Mouse (Mus musculus): Measurements from ENCODE around the gene Pds5a.
A peak's percentile ranks its signal among the peaks of the same experiment; 100 is the strongest.
"Not testable (repeated sequence)": the region's sequence is repeated elsewhere in the genome, so short reads cannot be mapped to it uniquely, and the experiment has no call there.

The Pds5a gene

DNA sequence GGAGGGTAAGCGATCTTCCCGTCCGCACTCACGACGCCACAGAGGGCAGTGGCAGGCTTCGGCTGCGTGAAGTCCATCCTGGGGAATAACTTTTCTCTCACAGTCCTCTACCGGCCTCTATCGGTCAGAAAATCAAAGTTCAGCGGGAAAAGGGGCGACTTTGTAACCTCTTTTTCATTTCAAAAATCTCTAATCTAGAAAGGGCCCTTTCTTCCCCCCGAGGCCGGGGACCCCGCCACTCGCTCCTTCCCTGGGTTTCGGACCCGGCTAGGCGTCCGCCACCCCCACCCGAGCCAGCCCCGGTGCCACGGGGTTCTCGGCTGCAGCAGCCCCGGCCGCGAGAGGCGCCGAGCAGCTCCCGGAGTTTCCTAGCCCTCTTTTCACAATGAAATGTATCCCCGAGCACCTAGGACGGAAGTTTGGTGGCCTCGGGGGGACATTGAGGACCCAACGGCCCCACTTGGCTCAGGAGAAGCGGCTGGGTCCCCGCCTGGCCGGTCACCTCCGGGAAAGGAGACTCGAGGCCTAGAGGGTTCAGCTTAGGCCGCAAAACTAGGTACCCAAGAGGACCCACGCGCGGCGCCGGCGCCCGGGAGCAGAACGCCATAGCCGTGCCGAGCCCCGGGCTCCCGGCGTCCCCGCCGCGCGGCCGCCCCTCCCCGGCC, 1.1 kb downstream of the Pds5a start:
- DNase-seq = peak; percentile 65 to 69

GRCm38 (mm10) chr5:65694076-65694475, 4.0 kb downstream of the Pds5a start:
- DNase-seq = not testable (repeated sequence)

- no peak for DNase-seq
Observed at GRCm38 (mm10) chr5:65693018-65693417, 5.1 kb downstream of the Pds5a start.

DNA sequence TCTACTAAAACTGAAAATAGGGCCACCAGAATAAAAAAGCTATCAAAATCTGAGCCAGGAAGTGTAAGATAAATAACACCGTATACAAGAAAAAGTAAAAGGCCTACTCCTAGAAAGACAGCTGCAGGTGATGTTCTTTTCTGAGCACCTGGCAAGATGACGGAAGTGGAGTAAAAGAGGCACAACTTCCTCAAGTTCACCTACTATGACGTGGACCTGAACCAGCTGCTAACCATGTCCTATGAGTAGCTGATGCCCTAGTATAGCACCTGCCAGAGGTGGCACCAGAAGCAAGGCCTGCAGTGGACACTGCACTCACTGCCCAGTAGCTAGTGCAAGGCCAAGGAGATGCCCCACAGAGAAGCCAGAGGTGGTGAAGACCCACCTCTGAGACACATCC, 9.3 kb downstream of the Pds5a start:
- DNase-seq = no peak

DNA sequence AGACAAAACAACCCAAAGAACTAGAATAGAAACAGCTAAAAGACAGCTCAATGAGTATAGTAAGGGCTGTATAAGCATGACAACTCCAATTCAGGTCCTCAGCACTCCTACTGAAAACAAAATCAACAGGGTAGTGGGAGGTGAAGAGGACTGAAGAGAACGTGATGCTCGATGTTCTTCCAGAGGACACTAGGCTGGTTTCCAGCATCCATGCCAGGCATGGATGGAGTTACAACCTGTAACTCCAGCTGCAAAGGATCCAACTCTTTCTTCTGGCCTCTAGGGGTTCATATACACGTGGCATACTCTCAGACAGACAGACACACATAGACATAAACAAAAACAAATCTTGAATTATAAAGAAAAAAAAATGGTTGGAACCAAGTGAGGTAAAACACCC, 11.3 kb downstream of the Pds5a start:
- no peak for DNase-seq

DNA sequence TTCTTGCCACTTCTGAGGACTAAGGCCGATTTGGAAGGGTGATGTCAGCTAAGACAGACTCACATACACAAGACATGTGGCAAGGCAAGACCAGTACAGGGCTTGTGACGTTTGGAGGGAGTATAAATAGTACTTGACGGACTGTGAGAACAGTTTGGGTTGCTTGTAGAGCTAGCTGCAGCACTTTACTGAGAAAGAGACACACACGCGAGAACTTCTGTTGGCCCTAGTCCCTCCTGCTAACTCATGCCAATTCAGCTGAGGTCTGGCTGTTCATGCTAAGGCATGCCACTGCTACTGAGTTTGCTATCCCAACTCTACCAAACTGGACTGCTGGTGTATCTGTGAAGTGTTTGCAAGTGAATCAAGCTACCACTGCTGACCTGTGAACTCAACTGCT, 19.2 kb downstream of the Pds5a start:
- DNase-seq = no peak

DNA sequence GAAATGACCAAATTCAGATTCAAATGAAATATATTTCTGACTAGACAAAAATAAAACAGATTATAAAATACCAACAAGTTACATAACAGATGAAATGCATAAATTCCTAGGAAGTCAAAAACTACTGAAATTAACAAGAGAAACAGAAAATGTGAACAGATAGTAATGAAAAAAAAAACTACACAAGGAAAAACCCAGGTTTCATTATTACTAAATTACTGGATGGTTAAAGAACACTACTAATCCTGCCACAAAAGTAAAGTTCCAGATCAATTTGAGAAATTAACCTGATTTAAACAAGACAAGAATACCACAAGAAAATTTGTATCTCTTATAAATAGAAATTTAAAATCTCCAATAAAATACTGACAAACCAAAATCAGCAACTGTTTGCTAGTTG, 25.9 kb downstream of the Pds5a start:
- DNase-seq = no peak

DNA sequence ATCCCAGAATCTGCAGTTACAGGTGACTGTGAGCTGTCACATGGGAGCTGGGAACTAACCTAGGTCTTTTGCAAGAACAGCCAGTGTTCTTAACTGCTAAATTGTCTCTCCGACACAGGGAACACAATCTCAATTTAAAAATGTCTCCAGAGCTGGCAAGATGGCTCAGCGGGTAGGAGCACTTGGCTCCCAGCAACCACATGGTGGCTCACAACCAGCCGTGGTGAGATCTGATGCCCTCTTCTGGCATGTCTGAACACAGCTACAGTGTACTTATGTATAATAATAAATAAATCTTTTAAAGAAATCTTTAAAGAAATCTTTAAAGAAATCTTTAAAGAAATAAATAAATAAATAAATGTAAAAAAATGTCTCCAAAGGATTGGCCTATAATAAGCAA, 30.4 kb downstream of the Pds5a start:
- peak in 1 of 2 experiments; percentile 17 for DNase-seq

GRCm38 (mm10) chr5:65665370-65665769, 32.7 kb downstream of the Pds5a start:
- DNase-seq = no peak

GRCm38 (mm10) chr5:65661958-65662357, 36.1 kb downstream of the Pds5a start:
- DNase-seq = no peak

- peak in 1 of 2 experiments; percentile 12 for DNase-seq
Observed at GRCm38 (mm10) chr5:65653786-65654185, 44.3 kb downstream of the Pds5a start.

DNA sequence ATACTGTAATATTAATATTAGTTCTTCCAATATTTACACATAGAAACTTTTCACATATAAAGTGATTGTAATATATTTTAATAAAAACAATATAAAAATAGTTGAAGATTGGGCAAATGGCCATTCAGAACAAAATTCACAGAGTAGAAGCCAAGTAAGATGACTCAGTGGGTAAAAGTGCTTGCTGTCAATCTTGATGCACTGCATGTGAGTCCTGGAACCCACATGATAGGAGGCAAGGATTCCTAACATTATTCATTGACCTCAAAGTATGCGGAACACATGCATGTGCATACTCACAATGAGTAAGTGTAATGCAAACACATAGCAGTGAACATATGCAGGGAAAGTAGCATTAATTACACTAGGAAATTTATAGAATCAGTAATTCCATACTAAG, 59.2 kb downstream of the Pds5a start:
- no peak for DNase-seq

- DNase-seq = no peak
Observed at GRCm38 (mm10) chr5:65624340-65624739, 73.7 kb downstream of the Pds5a start.

DNA sequence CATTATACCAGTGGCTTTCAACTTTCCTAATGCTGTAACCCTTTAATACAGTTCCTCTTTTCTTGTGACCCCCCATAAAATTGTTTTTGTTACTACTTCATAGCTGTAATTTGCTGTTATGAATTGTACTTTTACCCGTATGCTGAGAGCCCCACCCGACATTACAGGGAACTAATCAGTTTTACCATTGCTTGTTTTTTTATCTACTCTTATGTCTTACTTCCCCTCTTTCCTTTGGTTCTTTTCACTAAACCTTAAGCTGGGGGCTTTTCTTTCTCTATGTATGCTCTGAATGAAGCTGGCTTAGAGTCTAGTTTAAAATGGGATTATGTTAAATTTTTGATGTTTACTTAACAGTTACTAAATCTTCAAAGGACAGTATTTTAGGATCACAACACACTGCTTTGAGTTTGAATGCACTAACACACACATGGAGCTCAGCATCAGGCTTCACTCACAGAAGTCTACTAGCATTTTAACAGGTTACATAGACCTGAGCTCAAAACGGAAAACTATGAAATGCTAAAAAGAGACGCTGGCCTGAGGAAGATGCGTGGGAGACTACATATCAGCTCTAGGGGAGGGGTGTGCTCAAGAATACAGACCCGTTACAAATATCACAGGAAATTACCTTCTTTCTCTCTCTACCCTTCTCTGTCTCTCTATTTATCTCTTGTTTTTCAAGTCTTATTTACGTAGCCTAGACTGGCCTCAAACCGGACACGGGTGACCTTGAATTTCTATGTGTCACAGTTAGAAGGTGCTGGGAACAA, 84.7 kb downstream of the Pds5a start:
- DNase-seq = no peak

GRCm38 (mm10) chr5:65610541-65610940, 87.5 kb downstream of the Pds5a start:
- DNase-seq = no peak

DNA sequence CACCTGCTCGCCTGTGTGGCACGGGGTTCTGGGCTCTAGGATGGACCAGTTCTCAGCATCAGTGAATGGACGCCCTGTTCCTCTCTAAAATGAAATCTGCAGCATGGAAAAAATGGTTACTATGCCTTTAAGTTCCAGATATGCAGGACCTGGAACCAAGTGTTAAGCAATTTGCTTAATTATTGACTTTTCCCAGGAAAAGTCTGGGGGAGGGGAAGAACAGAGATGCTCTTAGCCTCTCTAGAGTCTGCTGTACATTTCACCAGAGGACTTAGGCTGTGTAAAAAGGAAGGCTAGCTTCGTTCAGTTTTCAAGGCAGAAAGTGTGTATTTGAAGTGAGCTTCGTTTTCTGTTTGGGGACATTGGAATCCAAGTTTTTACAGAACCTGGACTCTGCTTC, 88.3 kb downstream of the Pds5a start:
- no peak for DNase-seq

DNA sequence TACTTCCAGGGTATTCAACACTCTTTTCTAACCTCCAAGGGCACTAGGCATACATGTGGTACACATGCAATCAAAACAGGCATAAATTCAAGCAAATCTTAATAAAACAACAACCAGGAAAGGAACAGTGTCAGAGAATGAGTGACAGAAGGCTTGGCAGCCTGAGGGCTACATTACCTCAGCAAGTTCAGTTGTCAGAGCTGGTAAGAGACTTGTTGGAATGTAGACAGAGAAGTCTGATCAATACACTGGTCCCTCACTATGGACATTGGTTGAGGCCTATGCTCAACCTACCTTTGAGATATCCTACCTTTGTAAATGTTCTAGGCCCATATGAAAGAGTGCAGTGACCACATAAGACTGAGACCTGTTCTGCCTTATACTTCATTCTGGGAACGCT, 91.3 kb downstream of the Pds5a start:
- no peak for DNase-seq

GRCm38 (mm10) chr5:65599681-65600080, 98.4 kb downstream of the Pds5a start:
- no peak for DNase-seq

GRCm38 (mm10) chr5:65592421-65592820, 105.7 kb downstream of the Pds5a start:
- DNase-seq = no peak

- no peak for DNase-seq
Observed at GRCm38 (mm10) chr5:65590199-65590598, 107.9 kb downstream of the Pds5a start.

GRCm38 (mm10) chr5:65586291-65586690, 111.8 kb downstream of the Pds5a start:
- no peak for DNase-seq

- DNase-seq = no peak
Observed at GRCm38 (mm10) chr5:65578545-65578944, 119.5 kb downstream of the Pds5a start.

DNA sequence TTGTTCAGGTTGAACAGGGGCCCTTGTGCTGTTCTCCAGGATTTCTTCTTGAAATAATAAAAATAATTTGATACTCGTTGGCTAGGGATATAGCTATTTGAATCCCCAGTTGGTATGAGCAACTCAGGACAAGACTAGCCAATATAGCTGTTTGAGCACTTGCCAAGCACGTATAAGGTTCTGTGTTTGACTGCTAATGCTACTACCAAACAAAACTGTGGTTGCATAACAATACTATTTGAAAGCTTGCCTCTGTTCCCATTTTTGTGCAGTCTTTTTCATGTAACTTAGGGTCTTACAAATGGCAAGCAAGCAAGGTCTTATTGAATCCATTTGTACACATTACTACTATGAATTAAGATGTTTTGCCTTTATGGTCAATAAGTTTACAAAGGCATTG, 122.2 kb downstream of the Pds5a start:
- no peak for DNase-seq

DNA sequence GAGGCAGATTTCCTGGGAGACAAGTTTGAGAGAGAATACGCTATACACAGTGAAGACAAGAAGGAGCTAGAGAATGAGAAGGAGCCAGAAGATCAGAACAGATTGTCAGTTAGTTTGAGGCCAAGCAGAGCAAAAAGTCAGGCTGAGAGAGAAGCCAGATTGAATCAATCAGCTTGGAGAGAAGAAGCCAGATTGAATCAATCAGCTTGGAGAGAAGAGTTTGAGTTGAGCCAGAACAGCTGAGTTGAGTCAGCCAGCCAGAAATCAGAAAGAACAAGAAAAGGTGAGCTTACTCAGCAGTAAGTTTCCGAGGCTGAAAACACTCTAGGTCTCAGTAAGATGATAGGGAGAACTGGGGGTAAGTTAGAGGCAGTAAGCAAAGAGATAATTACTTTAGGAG, 123.2 kb downstream of the Pds5a start:
- no peak for DNase-seq

DNA sequence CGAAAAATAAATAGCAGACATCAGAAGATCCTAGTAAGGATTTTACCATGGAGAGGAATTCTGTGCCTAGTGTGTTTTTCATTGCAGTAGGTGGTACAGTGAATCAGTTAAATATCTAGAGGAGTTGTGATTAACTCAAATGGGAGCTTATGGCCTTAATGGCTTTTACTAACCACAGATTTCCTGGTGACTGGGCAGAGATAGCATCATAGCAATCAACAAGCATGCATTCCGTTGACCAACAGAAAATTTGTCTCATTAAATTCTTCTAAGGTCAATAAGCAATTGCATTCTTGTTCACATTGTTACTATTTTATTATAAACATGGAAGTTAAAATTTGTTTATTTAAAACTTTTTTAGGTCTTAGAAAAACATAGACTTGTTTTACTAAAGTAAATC, 132.6 kb downstream of the Pds5a start:
- DNase-seq = no peak
